Mouse (Mus musculus): ENCODE data around the gene Nell2.

Nell2 gene

GRCm38 (mm10) chr15:95216640-95217365 lies 311.6 kb downstream of the Nell2 start:
- DNase-seq: peak; percentile 67

GRCm38 (mm10) chr15:95210551-95210950 lies 317.8 kb downstream of the Nell2 start:
- no peak for DNase-seq

- no peak for DNase-seq
These were observed 319.2 kb downstream of the Nell2 start for GRCm38 (mm10) chr15:95209186-95209585.

GRCm38 (mm10) chr15:95193661-95194280 lies 334.6 kb downstream of the Nell2 start:
- DNase-seq: no peak

GRCm38 (mm10) chr15:95192951-95193350 lies 335.4 kb downstream of the Nell2 start:
- DNase-seq: no peak

GRCm38 (mm10) chr15:95186226-95186625 lies 342.1 kb downstream of the Nell2 start:
- no peak for DNase-seq

GRCm38 (mm10) chr15:95185419-95185818 lies 342.9 kb downstream of the Nell2 start:
- DNase-seq: no peak

- DNase-seq: no peak
These were observed 344.9 kb downstream of the Nell2 start for GRCm38 (mm10) chr15:95183450-95183849.

GRCm38 (mm10) chr15:95156828-95157227 lies 371.5 kb downstream of the Nell2 start:
- DNase-seq: peak; percentile 42

- no peak for DNase-seq
These were observed 383.2 kb downstream of the Nell2 start for GRCm38 (mm10) chr15:95145118-95145517.

- no peak for DNase-seq
These were observed 384.2 kb downstream of the Nell2 start for GRCm38 (mm10) chr15:95144131-95144530.

GRCm38 (mm10) chr15:95138709-95139409 lies 389.5 kb downstream of the Nell2 start:
- no peak for DNase-seq

GRCm38 (mm10) chr15:95137018-95137810 lies 391.1 kb downstream of the Nell2 start:
- no peak for DNase-seq

GRCm38 (mm10) chr15:95135926-95136609 lies 392.3 kb downstream of the Nell2 start:
- DNase-seq: no peak

- no peak for DNase-seq
These were observed 397.0 kb downstream of the Nell2 start for GRCm38 (mm10) chr15:95131401-95131800.

GRCm38 (mm10) chr15:95108626-95109025 lies 419.7 kb downstream of the Nell2 start:
- no peak for DNase-seq

- no peak for DNase-seq
These were observed 421.0 kb downstream of the Nell2 start for GRCm38 (mm10) chr15:95107246-95107809.

- no peak for DNase-seq
These were observed 426.8 kb downstream of the Nell2 start for GRCm38 (mm10) chr15:95101522-95101921.

- no peak for DNase-seq
These were observed 428.2 kb downstream of the Nell2 start for GRCm38 (mm10) chr15:95100133-95100532.

GRCm38 (mm10) chr15:95085962-95086361 lies 442.4 kb downstream of the Nell2 start:
- DNase-seq: peak; percentile 44

- no peak for DNase-seq
These were observed 446.7 kb downstream of the Nell2 start for GRCm38 (mm10) chr15:95081654-95082053.

GRCm38 (mm10) chr15:95075356-95075755 lies 453.0 kb downstream of the Nell2 start:
- no peak for DNase-seq
